Mouse (Mus musculus) lung, postnatal 0 days (tissue): ENCODE data around the gene Creb3l4. TPM values are rescaled to one million over a fixed set of nuclear protein-coding genes. Genes with fewer than 3 reads are reported as not detected.

Experiments used
- ATAC-seq: fragments of 200-750 bp; cut with Nextera tagmentation; 2 replicates; pipeline ENCODE4 v1.8.0; 2017; ENCODE audit warnings: moderate library complexity
- DNase-seq: peaks from one replicate; pipeline ENCODE4 v3.0.0-alpha.2; 2016; ENCODE audit warnings: low spot score
- H3K27ac ChIP-seq: fragments of 300-500 bp; sonication (generic); 2 replicates; pipeline ENCODE4 v1.5.1; 2014; ENCODE audit warnings: antibody characterized with exemption, mild to moderate bottlenecking, low read length, mixed read lengths
- H3K27me3 ChIP-seq: fragments of 300-500 bp; sonication (generic); replicated peaks from 2 replicates; pipeline ENCODE4 v1.6.1; 2014; ENCODE audit warnings: low read length, mixed read lengths; ENCODE audit not compliant: insufficient read depth
- H3K36me3 ChIP-seq: fragments of 300-500 bp; sonication (generic); 2 replicates; pipeline ENCODE4 v1.6.1; 2014; ENCODE audit warnings: low read length, mixed read lengths; ENCODE audit not compliant: insufficient read depth
- H3K4me1 ChIP-seq: fragments of 300-500 bp; sonication (generic); 2 replicates; pipeline ENCODE4 v1.6.1; 2014; ENCODE audit warnings: antibody characterized with exemption, low read depth, low read length, mixed read lengths; ENCODE audit not compliant: insufficient read depth
- H3K4me2 ChIP-seq: fragments of 300-500 bp; sonication (generic); replicated peaks from 2 replicates; pipeline ENCODE4 v1.6.1; 2014; ENCODE audit warnings: low read depth, mild to moderate bottlenecking, low read length, moderate library complexity, mixed read lengths
- H3K4me3 ChIP-seq: fragments of 300-500 bp; sonication (generic); 2 replicates; pipeline ENCODE4 v1.5.1; 2014; ENCODE audit warnings: low read depth, low read length
- H3K9ac ChIP-seq: fragments of 300-500 bp; sonication (generic); replicated peaks from 2 replicates; pipeline ENCODE4 v1.6.1; 2014; ENCODE audit warnings: low read depth, mild to moderate bottlenecking
- H3K9me3 ChIP-seq: fragments of 300-500 bp; sonication (generic); 2 replicates; pipeline ENCODE4 v1.6.1; 2016; ENCODE audit warnings: low read length, mixed read lengths
- CTCF ChIP-seq: IDR thresholded peaks from 2 replicates; pipeline ENCODE4 v1.5.1; 2016; ENCODE audit warnings: antibody characterized with exemption, mild to moderate bottlenecking
- EP300 ChIP-seq: IDR thresholded peaks from 2 replicates; pipeline ENCODE4 v1.6.1; 2016; ENCODE audit warnings: antibody characterized with exemption, mild to moderate bottlenecking, control low read depth
- WGBS: fragments of 180-500 bp; shearing (Covaris S2); extraction: QIAGEN DNeasy Blood & Tissue Kit; methylation state at CpG from one replicate; pipeline ENCODE4 v1.1.7; 2014; 5-methylcytosine and 5-hydroxymethylcytosine counted together
- polyA plus RNA-seq: library from polyadenylated mRNA; unstranded; fragments of >200 nt; fragmentation: Nextera tagmentation; extraction: Ambion mirVana; gene quantifications from 2 replicates; pipeline ENCODE4 v1.2.1, GENCODE M21; 2015

The Creb3l4 gene
- polyA plus RNA-seq, 1 experiment from 2014 or later: 2.4 TPM

DNA sequence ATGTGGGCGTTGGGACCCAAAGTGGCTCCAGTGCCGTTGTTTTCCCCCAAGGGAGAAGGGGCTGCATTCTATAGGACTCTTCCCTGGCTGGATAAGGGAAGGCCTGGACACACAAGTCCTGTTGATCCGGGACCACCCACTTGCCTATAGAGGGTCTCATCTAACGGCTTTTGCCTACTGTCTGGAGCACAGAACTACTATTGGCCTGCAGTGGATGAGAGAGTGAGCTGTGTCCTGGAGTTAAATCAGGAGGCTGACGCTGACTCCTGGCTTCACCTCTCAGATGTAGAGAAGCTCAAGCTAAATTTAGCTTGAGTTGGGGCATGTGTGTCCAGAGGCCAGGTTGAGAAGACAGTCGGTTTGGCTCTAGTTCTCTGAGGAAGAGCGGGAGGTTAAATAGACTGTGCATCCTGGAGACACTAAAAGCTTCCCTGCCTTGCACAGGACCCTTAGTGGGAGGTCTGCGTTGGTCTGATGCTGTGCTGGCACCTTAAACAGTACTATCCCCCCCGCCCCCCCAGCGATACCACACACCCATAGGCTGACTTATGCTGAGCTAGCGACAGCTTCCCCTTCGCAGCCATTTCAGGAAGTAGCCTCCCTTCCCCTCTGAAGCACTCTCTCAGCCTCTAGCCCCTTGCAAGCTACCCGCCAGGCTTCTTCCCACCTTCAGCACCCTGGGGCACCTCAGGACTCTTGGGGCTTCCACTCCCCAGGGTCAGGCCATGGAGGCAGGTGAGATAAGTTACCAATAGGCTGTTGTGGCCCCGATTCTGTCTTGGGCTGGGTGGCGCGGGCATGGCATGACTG, 22.8 kb upstream of the Creb3l4 start:
- 17% methylated on average over 16 of the region's 16 CpGs for WGBS
- peak overlapping the region; percentile 62 for H3K9ac ChIP-seq
- H3K27ac ChIP-seq: peak overlapping the region; percentile 98
- H3K4me1 ChIP-seq: 0 out of 2 replicates have a peak, but pooled peaks cover 7% of the 10 kb centered on the region
- peak overlapping the region; percentile 76 for H3K4me3 ChIP-seq
- H3K9me3 ChIP-seq: no peaks in the 10 kb centered on the region
- H3K4me2 ChIP-seq: peak overlapping the region; percentile 77
- peaks cover 20% of the 10 kb centered on the region; the same call in 1 of the 2 replicates for H3K36me3 ChIP-seq
- DNase-seq: peak; percentile 65
- no peak for ATAC-seq
- no peaks in the 10 kb centered on the region for H3K27me3 ChIP-seq
- TF ChIP-seq EP300 (no peak), CTCF (no peak)

DNA sequence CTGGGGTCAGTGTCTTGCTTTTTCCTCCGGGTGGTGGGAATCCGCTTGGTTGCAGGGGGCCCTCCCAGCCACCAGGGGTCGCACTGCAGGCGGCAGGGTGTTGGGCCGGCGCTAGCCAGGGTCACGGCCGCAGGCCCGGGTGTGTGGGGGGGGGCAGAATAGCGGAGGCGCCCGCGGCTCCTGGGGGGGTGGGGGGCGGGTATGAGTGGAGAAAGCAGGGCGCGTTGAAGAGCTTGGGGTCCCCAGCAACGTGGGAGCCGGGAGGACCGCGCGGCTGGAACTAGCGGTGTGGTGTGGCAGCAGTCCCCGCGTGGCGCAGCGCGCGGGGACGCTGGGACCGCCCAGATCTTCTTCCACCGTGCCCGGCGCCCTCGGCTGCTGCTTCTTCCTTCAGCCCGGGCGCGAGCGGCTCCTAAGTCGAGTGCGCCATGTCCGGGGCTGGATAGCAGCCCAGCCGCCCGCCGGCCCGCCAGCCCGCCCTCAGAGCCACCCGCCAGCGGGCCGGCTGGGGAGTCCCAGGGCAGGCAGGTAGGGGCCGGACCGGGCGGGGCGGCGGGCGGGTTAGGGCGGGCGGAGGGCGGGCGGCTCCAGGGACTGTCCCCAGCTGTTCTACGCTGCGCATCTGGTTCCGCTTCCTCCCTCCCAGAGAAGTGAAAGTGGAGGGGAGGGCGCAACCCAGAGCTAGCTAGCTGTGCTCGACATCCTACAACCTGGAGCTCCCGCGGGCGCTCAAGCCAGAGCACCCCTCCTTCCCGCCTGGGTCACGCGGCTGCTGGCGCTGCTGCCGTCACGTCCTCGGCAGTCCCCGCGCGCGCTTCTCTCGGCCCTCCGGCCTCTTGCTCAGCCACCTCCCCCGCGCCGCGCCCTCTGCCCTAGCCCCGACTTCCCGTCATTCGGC, 22.0 kb upstream of the Creb3l4 start, which contains the start of gene Dennd4b:
Gene Dennd4b (plus strand): TSS at position 152 of the 898 bp plus-strand sequence.
- Histone ChIP-seq H3K27ac (peak within 1 kb of the TSS; percentile 98), H3K27me3 (no peaks in the 10 kb centered on the region), H3K36me3 (peaks cover 20% of the 10 kb centered on the region; the same call in 1 of the 2 replicates), H3K9me3 (no peaks in the 10 kb centered on the region), H3K4me1 (0 out of 2 replicates have a peak, but pooled peaks cover 7% of the 10 kb centered on the region), H3K4me3 (peak within 1 kb of the TSS; percentile 76), H3K9ac (peak within 1 kb of the TSS; percentile 62), H3K4me2 (peak within 1 kb of the TSS; percentile 77)
- TF ChIP-seq CTCF: peak; percentile 95
- no peak for TF ChIP-seq EP300
- DNase-seq (peak; percentile 96), ATAC-seq (peak; percentile 94)
- WGBS: under 1% methylated on average over 50 of the region's 87 CpGs

DNA sequence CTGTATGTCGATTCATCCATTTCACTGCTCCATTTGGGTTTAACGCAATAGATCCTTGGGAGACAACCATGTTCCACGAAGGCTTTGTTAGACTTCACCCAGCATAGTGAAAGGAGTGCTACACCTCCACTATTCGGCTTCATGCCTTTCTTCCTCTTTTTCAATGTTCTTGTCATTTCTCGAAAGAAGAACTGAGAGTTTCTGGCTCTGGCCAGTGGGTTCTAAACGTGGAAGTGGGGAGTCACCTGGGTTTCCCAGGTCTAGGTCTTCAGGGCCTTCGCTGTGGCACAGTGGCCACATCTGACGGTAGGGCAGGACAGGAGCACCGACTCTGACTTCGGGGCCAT, 21.3 kb upstream of the Creb3l4 start:
- no peak for DNase-seq
- Histone ChIP-seq H3K4me1 (0 out of 2 replicates have a peak, but pooled peaks cover 7% of the 10 kb centered on the region), H3K9me3 (no peaks in the 10 kb centered on the region), H3K27ac (peak overlapping the region; percentile 98; the same call in 1 of the 2 replicates), H3K27me3 (no peaks in the 10 kb centered on the region), H3K36me3 (peaks cover 22% of the 10 kb centered on the region), H3K4me3 (peak overlapping the region; percentile 76), H3K4me2 (peak overlapping the region; percentile 77), H3K9ac (peak overlapping the region; percentile 62; the same call in 1 of the 2 replicates)
- TF ChIP-seq CTCF: no peak
- TF ChIP-seq EP300: no peak
- no peak for ATAC-seq
- 33% methylated on average over 10 of the region's 10 CpGs for WGBS

DNA sequence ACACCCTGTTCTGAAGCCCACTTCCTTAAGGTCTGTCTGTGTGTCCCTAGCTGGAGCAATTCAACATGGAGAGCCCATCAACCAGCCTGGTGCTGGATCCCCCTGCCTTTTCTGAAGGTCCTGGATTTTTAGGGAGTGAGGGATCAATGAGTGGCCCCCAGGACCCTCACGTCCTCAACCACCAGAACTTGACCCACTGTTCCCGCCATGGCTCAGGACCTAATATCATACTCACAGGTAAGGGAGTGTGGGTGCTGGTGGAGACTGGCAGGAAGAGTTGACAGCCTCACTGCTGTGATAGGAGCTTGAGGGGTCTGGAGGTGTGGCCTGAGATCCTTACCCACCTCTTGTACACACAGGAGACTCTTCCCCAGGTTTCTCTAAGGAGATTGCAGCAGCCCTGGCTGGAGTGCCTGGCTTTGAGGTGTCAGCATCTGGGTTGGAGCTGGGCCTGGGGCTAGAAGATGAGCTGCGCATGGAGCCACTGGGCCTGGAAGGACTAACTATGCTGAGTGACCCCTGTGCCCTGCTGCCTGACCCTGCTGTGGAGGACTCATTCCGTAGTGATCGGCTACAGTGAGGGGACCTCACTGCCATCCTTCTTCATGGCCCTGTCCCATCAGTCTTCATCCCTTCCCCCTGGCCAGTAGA, 19.9 kb upstream of the Creb3l4 start:
- WGBS: 94% methylated on average over 5 of the region's 5 CpGs
- H3K36me3 ChIP-seq: peaks cover 33% of the 10 kb centered on the region

DNA sequence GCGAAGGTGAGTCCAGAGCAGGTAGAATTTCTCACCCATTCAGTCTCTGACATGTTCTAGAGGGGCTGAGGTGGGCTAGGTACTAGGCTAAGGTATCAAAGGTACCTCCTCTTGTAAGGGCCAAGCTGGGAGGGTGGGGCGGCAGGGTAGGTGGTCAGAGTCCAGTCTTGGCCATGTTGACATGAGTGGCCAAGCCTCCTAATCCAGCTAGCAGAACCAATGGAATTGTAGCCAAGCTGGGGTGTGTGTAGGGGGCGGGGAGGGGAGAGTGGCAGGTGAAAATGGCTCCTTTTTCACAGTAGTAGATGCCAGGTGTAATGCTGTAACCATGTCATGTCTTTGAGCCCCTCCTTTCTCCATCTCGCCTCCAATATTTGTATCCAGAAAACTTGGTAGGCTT, 15.2 kb upstream of the Creb3l4 start:
- no peak overlapping the region for H3K9ac ChIP-seq
- ATAC-seq (no peak), DNase-seq (no peak)
- H3K36me3 ChIP-seq: peaks cover 30% of the 10 kb centered on the region
- no peak overlapping the region for H3K27ac ChIP-seq
- H3K4me1 ChIP-seq: peaks cover 8% of the 10 kb centered on the region; the same call in 1 of the 2 replicates
- no peak for TF ChIP-seq EP300
- TF ChIP-seq CTCF: no peak
- WGBS: 93% methylated on average over 4 of the region's 4 CpGs
- no peak overlapping the region for H3K4me3 ChIP-seq
- no peak overlapping the region for H3K4me2 ChIP-seq
- H3K9me3 ChIP-seq: no peaks in the 10 kb centered on the region
- H3K27me3 ChIP-seq: no peaks in the 10 kb centered on the region

More for the DNA sequence above, 19.9 kb upstream of the Creb3l4 start:
- Histone ChIP-seq H3K27me3 (no peaks in the 10 kb centered on the region), H3K9me3 (no peaks in the 10 kb centered on the region), H3K9ac (no peak overlapping the region), H3K4me3 (no peak overlapping the region), H3K4me2 (no peak overlapping the region), H3K27ac (no peak overlapping the region), H3K4me1 (0 out of 2 replicates have a peak, but pooled peaks cover 7% of the 10 kb centered on the region)
- ATAC-seq: no peak
- TF ChIP-seq CTCF (no peak), EP300 (no peak)
- no peak for DNase-seq
